9 mouse cellular contexts compared by ENCODE assay signal in the genomic region with DNA sequence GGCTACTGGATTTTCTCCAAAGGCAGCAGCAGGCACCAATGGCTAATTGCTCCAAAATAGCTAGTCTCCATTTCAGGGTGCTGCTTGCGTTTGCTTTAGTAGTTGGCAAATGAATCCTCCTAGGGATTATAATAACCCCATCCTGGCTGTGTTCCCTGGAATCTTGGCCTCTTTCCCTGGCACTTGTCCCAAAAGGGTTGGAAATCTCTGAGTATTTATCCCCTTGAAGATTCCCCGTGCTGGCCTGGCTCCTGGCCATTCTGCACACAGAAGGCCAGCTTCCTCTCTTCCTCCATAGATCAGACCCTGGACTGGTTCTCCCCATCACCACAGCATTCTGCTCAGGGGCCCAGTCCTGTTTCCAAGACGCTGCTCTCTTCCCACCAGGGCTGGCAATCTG.
A peak's percentile ranks its signal among the peaks of the same experiment; 100 is the strongest.
DNase-seq lines count a peak whose midpoint lies in the region; ATAC-seq lines count a peak whose summit lies in the region.
"Had no signal": no experiment of that assay in that cellular context is flagged by ENCODE, and none has a peak within 500 bp of the region (broad histone marks: within the 10 kb centered on the region; RNA-seq: fewer than 3 reads in every experiment).

No protein-coding gene starts in this region.

- intact Hi-C loops in heart, postnatal 10 days (cut with DNase I): no loop called here

- no peak overlapping the region for H3K27ac ChIP-seq in forebrain, embryonic 14.5 days (ENCODE audit: low read depth, low read length)
- no peak overlapping the region; the same call in 1 of the 2 replicates for H3K27ac ChIP-seq in midbrain, embryonic 16.5 days (ENCODE audit: low read length)

- H3K27me3 ChIP-seq in forebrain, embryonic 14.5 days (replicated peaks; ENCODE audit: control insufficient read depth, insufficient read depth, low read length): no peaks in the 10 kb centered on the region
- no peaks in the 10 kb centered on the region for H3K27me3 ChIP-seq in midbrain, embryonic 16.5 days (ENCODE audit: control insufficient read depth, insufficient read depth, low read depth, low read length)
- H3K27me3 ChIP-seq: megakaryocyte, embryonic 14.5 days had no signal

- H3K4me1 ChIP-seq in forebrain, embryonic 14.5 days (ENCODE audit: control insufficient read depth, insufficient read depth, low read length): peaks cover 9% of the 10 kb centered on the region
- peaks cover 3% of the 10 kb centered on the region for H3K4me1 ChIP-seq in midbrain, embryonic 16.5 days (ENCODE audit: control insufficient read depth, insufficient read depth, low read length)
- H3K4me1 ChIP-seq: megakaryocyte, embryonic 14.5 days had no signal

- H3K9ac ChIP-seq in forebrain, embryonic 14.5 days (ENCODE audit: low read length): no peak overlapping the region
- H3K9ac ChIP-seq in midbrain, embryonic 16.5 days (ENCODE audit: low read depth, low read length): no peak overlapping the region

- H3K9me3 ChIP-seq in forebrain, embryonic 14.5 days (replicated peaks; ENCODE audit: control insufficient read depth, low read length): no peaks in the 10 kb centered on the region
- no peaks in the 10 kb centered on the region for H3K9me3 ChIP-seq in midbrain, embryonic 16.5 days (replicated peaks; ENCODE audit: control insufficient read depth, low read length, poor library complexity, severe bottlenecking)

- peak; percentile 64 for ATAC-seq in forebrain, embryonic 14.5 days
- peak; percentile 72 for ATAC-seq in midbrain, embryonic 16.5 days

- 10% methylated on average over 3 of the region's 3 CpGs for WGBS in forebrain, embryonic 14.5 days
- 50% methylated on average over 3 of the region's 3 CpGs for WGBS in midbrain, embryonic 16.5 days

- H3K4me3 ChIP-seq in forebrain, embryonic 14.5 days (ENCODE audit: low read depth, low read length): no peak overlapping the region
- no peak overlapping the region for H3K4me3 ChIP-seq in midbrain, embryonic 16.5 days (ENCODE audit: low read depth, low read length)
- H3K4me3 ChIP-seq: megakaryocyte, embryonic 14.5 days had no signal

- DNase-seq in Muller cell, postnatal 12 days (ENCODE audit: inconsistent ontology term): peak; percentile 96
- peak; percentile 48 to 67 for DNase-seq in adrenal gland, adult 18-20 months (ENCODE audit: low spot score in 2 of 2)
- DNase-seq in forebrain, embryonic 14.5 days (ENCODE audit: low spot score): peak; percentile 96
- peak; percentile 78 to 81 for DNase-seq in heart, postnatal 10 days
- peak; percentile 85 to 88 for DNase-seq in layer of hippocampus, postnatal 14 days (ENCODE audit: low spot score in 2 of 2)
- DNase-seq in urinary bladder, postnatal 10 days (ENCODE audit: low spot score): peak; percentile 22
- DNase-seq in MN1 (ENCODE audit: low spot score): no peak

- no peak overlapping the region for H3K4me2 ChIP-seq in forebrain, embryonic 14.5 days (ENCODE audit: low read length)
- no peak overlapping the region for H3K4me2 ChIP-seq in midbrain, embryonic 16.5 days (ENCODE audit: low read length)

- H3K36me3 ChIP-seq in forebrain, embryonic 14.5 days (ENCODE audit: control insufficient read depth, insufficient read depth, low read length): no peaks in the 10 kb centered on the region
- no peaks in the 10 kb centered on the region for H3K36me3 ChIP-seq in midbrain, embryonic 16.5 days (ENCODE audit: control insufficient read depth, insufficient read depth, low read length)
